Mouse (Mus musculus) midbrain, embryonic 14.5 days (tissue): ENCODE data around the gene Serpinb6a. TPM values are rescaled to one million over a fixed set of nuclear protein-coding genes. Genes with fewer than 3 reads are reported as not detected.

Experiments used
- ATAC-seq: fragments of 200-750 bp; cut with Nextera tagmentation; 2 replicates; pipeline ENCODE4 v1.8.0; 2017; ENCODE audit warnings: moderate number of reproducible peaks, moderate library complexity; ENCODE audit not compliant: low FRiP score, low TSS enrichment
- DNase-seq: peaks from one replicate; pipeline ENCODE4 v3.0.0-alpha.2; 2015
- H3K27ac ChIP-seq: fragments of 300-500 bp; sonication (generic); replicated peaks from 2 replicates; pipeline ENCODE4 v1.5.1; 2014; ENCODE audit warnings: mild to moderate bottlenecking, low read depth, low read length, moderate library complexity
- H3K27me3 ChIP-seq: fragments of 300-500 bp; sonication (generic); 2 replicates; pipeline ENCODE4 v1.6.1; 2014; ENCODE audit warnings: low read length, control low read depth, mixed read lengths; ENCODE audit not compliant: control insufficient read depth, insufficient read depth
- H3K36me3 ChIP-seq: fragments of 300-500 bp; sonication (generic); 2 replicates; pipeline ENCODE4 v1.6.1; 2014; ENCODE audit warnings: low read length, control low read depth; ENCODE audit not compliant: control insufficient read depth, insufficient read depth
- H3K4me1 ChIP-seq: fragments of 300-500 bp; sonication (generic); 2 replicates; pipeline ENCODE4 v1.6.1; 2014; ENCODE audit warnings: mild to moderate bottlenecking, antibody characterized with exemption, low read length, control low read depth; ENCODE audit not compliant: control insufficient read depth, insufficient read depth
- H3K4me2 ChIP-seq: fragments of 300-500 bp; sonication (generic); 2 replicates; pipeline ENCODE4 v1.6.1; 2014; ENCODE audit warnings: mild to moderate bottlenecking, low read length, moderate library complexity
- H3K4me3 ChIP-seq: fragments of 300-500 bp; sonication (generic); replicated peaks from 2 replicates; pipeline ENCODE4 v1.5.1; 2014; ENCODE audit warnings: low read depth, low read length
- H3K9ac ChIP-seq: fragments of 300-500 bp; sonication (generic); replicated peaks from 2 replicates; pipeline ENCODE4 v1.6.1; 2014; ENCODE audit warnings: mild to moderate bottlenecking, low read length, moderate library complexity
- H3K9me3 ChIP-seq: fragments of 300-500 bp; sonication (generic); 2 replicates; pipeline ENCODE4 v1.6.1; 2016; ENCODE audit warnings: low read length, control low read depth, mixed read lengths; ENCODE audit not compliant: control insufficient read depth
- WGBS: fragments of 180-500 bp; shearing (Covaris S2); extraction: QIAGEN DNeasy Blood & Tissue Kit; methylation state at CpG from one replicate; pipeline ENCODE4 v1.1.7; 2014; 5-methylcytosine and 5-hydroxymethylcytosine counted together
- polyA plus RNA-seq: library from polyadenylated mRNA; unstranded; fragments of >200 nt; fragmentation: Nextera tagmentation; extraction: Ambion mirVana; gene quantifications from 2 replicates; pipeline ENCODE4 v1.2.1, GENCODE M21; 2014

Serpinb6a gene
- polyA plus RNA-seq, 1 experiment from 2014 or later: 40.0 TPM

GRCm38 (mm10) chr13:33964206-33965046 lies 38.2 kb downstream of the Serpinb6a start, which contains the start of gene Nqo2:
Gene Nqo2, plus strand, starts transcription at chr13:33964687.
- Histone ChIP-seq H3K4me2 (peak within 1 kb of the TSS; percentile 58), H3K27me3 (no peaks in the 10 kb centered on the region), H3K36me3 (no peaks in the 10 kb centered on the region), H3K9me3 (no peaks in the 10 kb centered on the region), H3K27ac (peak within 1 kb of the TSS; percentile 65), H3K4me1 (no peaks in the 10 kb centered on the region), H3K4me3 (peak within 1 kb of the TSS; percentile 42), H3K9ac (peak within 1 kb of the TSS; percentile 49)
- peak; percentile 82 for DNase-seq
- WGBS: 3% methylated on average over 22 of the region's 22 CpGs
- ATAC-seq: peak; percentile 83

- Histone ChIP-seq H3K27ac (no peak overlapping the region), H3K4me2 (no peak overlapping the region), H3K36me3 (no peaks in the 10 kb centered on the region), H3K9ac (no peak overlapping the region), H3K27me3 (no peaks in the 10 kb centered on the region), H3K9me3 (no peaks in the 10 kb centered on the region), H3K4me3 (no peak overlapping the region), H3K4me1 (no peaks in the 10 kb centered on the region)
- DNase-seq (no peak), ATAC-seq (no peak)
- 92% methylated on average over 2 of the region's 2 CpGs for WGBS
These were observed 42.8 kb downstream of the Serpinb6a start for GRCm38 (mm10) chr13:33959771-33960170.

GRCm38 (mm10) chr13:33956571-33957421 lies 45.8 kb downstream of the Serpinb6a start:
- Histone ChIP-seq H3K27ac (no peak overlapping the region), H3K9ac (no peak overlapping the region), H3K4me2 (no peak overlapping the region), H3K9me3 (no peaks in the 10 kb centered on the region), H3K4me1 (no peaks in the 10 kb centered on the region), H3K27me3 (no peaks in the 10 kb centered on the region), H3K4me3 (no peak overlapping the region), H3K36me3 (no peaks in the 10 kb centered on the region)
- peak; percentile 84 for DNase-seq
- ATAC-seq: peak; percentile 53; the same call in 1 of the 2 replicates
- WGBS: 41% methylated on average over 6 of the region's 6 CpGs

- Histone ChIP-seq H3K4me3 (no peak overlapping the region), H3K36me3 (no peaks in the 10 kb centered on the region), H3K27ac (no peak overlapping the region), H3K9ac (no peak overlapping the region), H3K9me3 (no peaks in the 10 kb centered on the region), H3K27me3 (no peaks in the 10 kb centered on the region), H3K4me2 (no peak overlapping the region), H3K4me1 (no peaks in the 10 kb centered on the region)
- no peak for DNase-seq
- 85% methylated on average over 2 of the region's 2 CpGs for WGBS
- ATAC-seq: no peak
These were observed 49.6 kb downstream of the Serpinb6a start for GRCm38 (mm10) chr13:33952947-33953346.

- no peak for DNase-seq
- H3K9ac ChIP-seq: no peak overlapping the region
- H3K4me3 ChIP-seq: no peak overlapping the region
- no peaks in the 10 kb centered on the region for H3K4me1 ChIP-seq
- no peaks in the 10 kb centered on the region for H3K36me3 ChIP-seq
- WGBS: 69% methylated on average over 1 of the region's 1 CpGs
- H3K27me3 ChIP-seq: no peaks in the 10 kb centered on the region
- H3K4me2 ChIP-seq: no peak overlapping the region
- no peaks in the 10 kb centered on the region for H3K9me3 ChIP-seq
- no peak overlapping the region for H3K27ac ChIP-seq
- no peak for ATAC-seq
These were observed 50.5 kb downstream of the Serpinb6a start for GRCm38 (mm10) chr13:33952075-33952449.

GRCm38 (mm10) chr13:33951308-33952074 lies 51.1 kb downstream of the Serpinb6a start:
- no peak overlapping the region for H3K9ac ChIP-seq
- H3K27me3 ChIP-seq: no peaks in the 10 kb centered on the region
- 84% methylated on average over 4 of the region's 4 CpGs for WGBS
- no peak overlapping the region for H3K4me2 ChIP-seq
- H3K27ac ChIP-seq: no peak overlapping the region
- no peak overlapping the region for H3K4me3 ChIP-seq
- H3K36me3 ChIP-seq: no peaks in the 10 kb centered on the region
- no peaks in the 10 kb centered on the region for H3K9me3 ChIP-seq
- DNase-seq: no peak
- ATAC-seq: no peak
- H3K4me1 ChIP-seq: no peaks in the 10 kb centered on the region

- ATAC-seq: no peak
- DNase-seq: peak; percentile 21
- Histone ChIP-seq H3K4me2 (no peak overlapping the region), H3K27me3 (no peaks in the 10 kb centered on the region), H3K36me3 (no peaks in the 10 kb centered on the region), H3K27ac (no peak overlapping the region), H3K9ac (no peak overlapping the region), H3K4me3 (no peak overlapping the region), H3K9me3 (no peaks in the 10 kb centered on the region), H3K4me1 (no peaks in the 10 kb centered on the region)
- WGBS: 50% methylated on average over 4 of the region's 4 CpGs
These were observed 60.3 kb downstream of the Serpinb6a start for GRCm38 (mm10) chr13:33942212-33942779.

GRCm38 (mm10) chr13:33941288-33941808 lies 61.2 kb downstream of the Serpinb6a start:
- no peaks in the 10 kb centered on the region for H3K36me3 ChIP-seq
- no peak overlapping the region for H3K27ac ChIP-seq
- no peaks in the 10 kb centered on the region for H3K9me3 ChIP-seq
- DNase-seq (no peak), ATAC-seq (no peak)
- no peak overlapping the region for H3K4me2 ChIP-seq
- H3K27me3 ChIP-seq: no peaks in the 10 kb centered on the region
- no peak overlapping the region for H3K4me3 ChIP-seq
- no peak overlapping the region for H3K9ac ChIP-seq
- no peaks in the 10 kb centered on the region for H3K4me1 ChIP-seq
- WGBS: 85% methylated on average over 5 of the region's 5 CpGs
